Mouse (Mus musculus): ENCODE data around the gene Strap.

- TF ChIP-seq CTCF (IDR thresholded peaks at IDR 0.05; ENCODE audit: low read depth, low read length): no peak
- no peak for TF ChIP-seq GATA1 (IDR thresholded peaks at IDR 0.05; ENCODE audit: borderline replicate concordance, low read length)
- TF ChIP-seq POLR2AphosphoS5 (IDR thresholded peaks at IDR 0.05; ENCODE audit: insufficient replicate concordance, low read depth, low read length): no peak
- TF ChIP-seq TAL1 (conservative IDR thresholded peaks at IDR 0.05; ENCODE audit: low read depth, low read length): no peak
- no peak for TF ChIP-seq GATA2 (IDR thresholded peaks at IDR 0.05; ENCODE audit: borderline replicate concordance, low read depth, low read length)
Observed at GRCm38 (mm10) chr6:137699434-137699833, 35.4 kb upstream of the Strap start.
